Mouse (Mus musculus): ENCODE measurements around the gene Rhot2.

Rhot2 gene

GRCm38 (mm10) chr17:25801029-25801428 is 43.6 kb downstream of the Rhot2 start:
- DNase-seq (ENCODE audit: low read depth in 1 of 2, low spot score in 2 of 2), result peak in 1 of 2 experiments; percentile 41

- DNase-seq (ENCODE audit: low read depth in 1 of 2, low spot score in 2 of 2), result peak; percentile 55 to 65
Measured at GRCm38 (mm10) chr17:25796951-25797369, 47.7 kb downstream of the Rhot2 start, which contains the start of gene Metrn. TSS of gene Metrn (minus strand) at chr17:25797136.

- DNase-seq (ENCODE audit: low read depth in 1 of 2, low spot score in 2 of 2), result no peak
Measured at GRCm38 (mm10) chr17:25796211-25796771, 48.4 kb downstream of the Rhot2 start.

- DNase-seq (ENCODE audit: low read depth in 1 of 2, low spot score in 2 of 2), result no peak
Measured at GRCm38 (mm10) chr17:25795609-25796092, 49.0 kb downstream of the Rhot2 start, which contains the start of gene AC134908.4. TSS of gene AC134908.4 (minus strand) at chr17:25795659.

- no peak for DNase-seq (ENCODE audit: low read depth in 1 of 2, low spot score in 2 of 2)
Measured at GRCm38 (mm10) chr17:25794998-25795397, 49.7 kb downstream of the Rhot2 start.

GRCm38 (mm10) chr17:25794197-25794596 is 50.5 kb downstream of the Rhot2 start:
- DNase-seq (ENCODE audit: low read depth in 1 of 2, low spot score in 2 of 2), result no peak

- DNase-seq (ENCODE audit: low read depth in 1 of 2, low spot score in 2 of 2), result no peak
Measured at GRCm38 (mm10) chr17:25792615-25793014, 52.0 kb downstream of the Rhot2 start, which contains the start of gene Fam173a. TSS of gene Fam173a (minus strand) at chr17:25792901.

- DNase-seq (ENCODE audit: low read depth in 1 of 2, low spot score in 2 of 2), result peak; percentile 49 to 75
Measured at GRCm38 (mm10) chr17:25791843-25792527, 52.7 kb downstream of the Rhot2 start.

GRCm38 (mm10) chr17:25791320-25791842 is 53.3 kb downstream of the Rhot2 start:
- DNase-seq (ENCODE audit: low read depth in 1 of 2, low spot score in 2 of 2), result no peak

All from monocyte, adult 2 months (primary cell).